Mouse (Mus musculus) megakaryocyte-erythroid progenitor cell, adult 5-6 weeks (primary cell): ENCODE data around the gene A930009A15Rik. TPM values are rescaled to one million over a fixed set of nuclear protein-coding genes. Genes with fewer than 3 reads are reported as not detected.

ENCODE experiments used
- ATAC-seq: replicated peaks from 2 replicates; pipeline ENCODE4 v1.8.0; 2016; ENCODE audit warnings: mild to moderate bottlenecking, inconsistent platforms; ENCODE audit not compliant: severe bottlenecking, poor library complexity, low FRiP score, low TSS enrichment
- total RNA-seq, 2 experiments: library from RNA; stranded (forward) in 1 of 2; stranded (reverse) in 1 of 2; fragments of 200-1000, 215-1000 nt in 1 of 2; fragments of >200 nt in 1 of 2; fragmentation: Nextera tagmentation in 1 of 2; gene quantifications; 2 replicates each; pipeline ENCODE4 v1.2.3; 2014 to 2017

The A930009A15Rik gene
- total RNA-seq, 2 experiments from 2014 or later: not detected

DNA sequence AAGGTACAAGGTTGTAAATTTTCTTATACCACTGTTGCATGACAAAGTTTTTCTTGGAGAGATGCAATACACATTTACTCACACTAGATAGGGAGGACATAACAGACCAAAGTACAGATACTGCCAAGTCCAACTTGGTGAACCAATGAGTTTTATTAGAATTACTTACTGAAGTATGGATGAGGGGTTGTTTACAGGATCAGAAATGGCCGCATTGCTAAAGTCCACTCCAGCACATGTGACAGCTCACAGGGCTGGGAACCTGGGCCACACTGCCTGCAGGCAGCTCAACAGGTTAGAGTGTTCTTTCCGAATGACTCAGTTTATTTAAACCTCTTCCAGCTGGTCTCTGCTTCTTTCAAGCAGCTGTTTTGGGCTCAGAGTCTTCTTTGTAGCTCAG lies 55.2 kb downstream of the A930009A15Rik start:
- ATAC-seq: no peak

GRCm38 (mm10) chr10:115626678-115627077 lies 56.9 kb downstream of the A930009A15Rik start:
- no peak for ATAC-seq

Other genes with a start within 250 kb of the A930009A15Rik start
- 10.5 and 10.9 TPM in 2 replicates for gene Tmem19, start 207.5 kb upstream of the A930009A15Rik start, total RNA-seq (2014; fragmentation: Nextera tagmentation)
- gene Tmem19, start 207.5 kb upstream of the A930009A15Rik start, total RNA-seq (2017): 10.1 and 14.7 TPM in 2 replicates
- 15.2 and 18.4 TPM in 2 replicates for gene Thap2, start 185.5 kb upstream of the A930009A15Rik start, total RNA-seq (2014; fragmentation: Nextera tagmentation)
- gene Thap2, start 185.5 kb upstream of the A930009A15Rik start, total RNA-seq (2017): 9.8 and 10.2 TPM in 2 replicates
- 49.0 and 94.8 TPM in 2 replicates for gene Zfc3h1, start 185.0 kb upstream of the A930009A15Rik start, total RNA-seq (2014; fragmentation: Nextera tagmentation)
- 38.3 and 44.9 TPM in 2 replicates for gene Zfc3h1, start 185.0 kb upstream of the A930009A15Rik start, total RNA-seq (2017)
- gene Lgr5, start 17.8 kb downstream of the A930009A15Rik start, total RNA-seq (2014; fragmentation: Nextera tagmentation): 0.35 TPM in 1 of 2 replicates, not detected in the other
- not detected in 2 replicates for gene Lgr5, start 17.8 kb downstream of the A930009A15Rik start, total RNA-seq (2017)
- gene Tspan8, start 246.8 kb downstream of the A930009A15Rik start, total RNA-seq (2014; fragmentation: Nextera tagmentation): 50.8 and 55.7 TPM in 2 replicates
- 85.7 and 105 TPM in 2 replicates for gene Tspan8, start 246.8 kb downstream of the A930009A15Rik start, total RNA-seq (2017)